Mouse (Mus musculus): ENCODE results near the gene Uqcc2. TPM values are rescaled to one million over a fixed set of nuclear protein-coding genes. Genes with fewer than 3 reads are reported as not detected.
A peak's percentile ranks its signal among the peaks of the same experiment; 100 is the strongest.

Gene Uqcc2
- polyA plus RNA-seq, 1 experiment from 2014 or later: 353 TPM

DNA sequence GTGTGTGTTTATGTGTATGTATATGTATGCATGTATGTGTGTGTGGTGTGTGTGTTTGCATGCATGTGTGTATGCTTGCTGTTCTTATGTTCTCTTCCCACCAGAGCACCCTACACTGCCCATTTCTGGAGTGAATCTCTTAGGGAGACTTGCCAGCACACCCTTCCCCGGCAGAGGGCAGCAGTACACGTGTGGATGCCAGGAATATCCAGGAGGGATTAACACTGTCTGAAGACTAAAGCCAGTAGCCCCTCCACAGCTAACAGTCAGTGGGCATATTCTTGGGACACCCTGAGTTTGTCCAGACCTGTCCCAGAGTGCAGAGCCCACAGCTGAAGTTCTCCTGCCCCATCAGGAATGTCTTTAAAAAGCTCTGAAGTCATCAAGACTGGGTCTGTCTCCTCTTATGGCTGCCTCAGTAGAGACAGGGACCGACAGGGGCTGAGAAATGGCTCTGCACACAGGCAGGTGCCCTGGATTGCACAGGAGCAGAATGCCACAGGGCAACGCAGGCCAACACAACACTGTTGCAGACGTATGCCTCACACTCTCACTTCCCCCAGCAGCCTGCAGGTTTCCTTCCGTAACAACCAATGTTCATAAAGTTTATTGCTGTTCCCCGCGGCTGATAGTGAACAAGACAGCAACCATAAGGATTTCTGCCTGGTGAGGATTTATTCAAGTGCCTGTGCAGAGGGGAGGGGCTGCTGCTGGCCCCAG lies 31.5 kb upstream of the Uqcc2 start:
- no peak overlapping the region for H3K9ac ChIP-seq (replicated peaks; ENCODE audit: low read length)
- no peak overlapping the region for H3K4me2 ChIP-seq (ENCODE audit: low read length)
- ATAC-seq (ENCODE audit: low FRiP score, low TSS enrichment): no peak
- H3K27ac ChIP-seq (replicated peaks; ENCODE audit: low read depth, low read length): no peak overlapping the region
- no peaks in the 10 kb centered on the region for H3K36me3 ChIP-seq (ENCODE audit: control insufficient read depth, insufficient read depth, low read length)
- H3K27me3 ChIP-seq (ENCODE audit: control insufficient read depth, insufficient read depth, low read length): no peaks in the 10 kb centered on the region
- H3K9me3 ChIP-seq (ENCODE audit: control insufficient read depth, low read length): no peaks in the 10 kb centered on the region
- no peak overlapping the region for H3K4me3 ChIP-seq (replicated peaks; ENCODE audit: low read depth, low read length)
- DNase-seq: peak; percentile 85
- WGBS: 72% methylated on average over 8 of the region's 8 CpGs
- no peaks in the 10 kb centered on the region for H3K4me1 ChIP-seq (ENCODE audit: control insufficient read depth, insufficient read depth, low read length)

GRCm38 (mm10) chr17:27160905-27161304 lies 27.2 kb upstream of the Uqcc2 start:
- H3K36me3 ChIP-seq (ENCODE audit: control insufficient read depth, insufficient read depth, low read length): no peaks in the 10 kb centered on the region
- no peaks in the 10 kb centered on the region for H3K9me3 ChIP-seq (ENCODE audit: control insufficient read depth, low read length)
- no peak overlapping the region for H3K9ac ChIP-seq (replicated peaks; ENCODE audit: low read length)
- WGBS: 86% methylated on average over 4 of the region's 4 CpGs
- H3K4me3 ChIP-seq (replicated peaks; ENCODE audit: low read depth, low read length): no peak overlapping the region
- no peak for ATAC-seq (ENCODE audit: low FRiP score, low TSS enrichment)
- no peak overlapping the region for H3K27ac ChIP-seq (replicated peaks; ENCODE audit: low read depth, low read length)
- H3K27me3 ChIP-seq (ENCODE audit: control insufficient read depth, insufficient read depth, low read length): no peaks in the 10 kb centered on the region
- DNase-seq: no peak
- H3K4me1 ChIP-seq (ENCODE audit: control insufficient read depth, insufficient read depth, low read length): no peaks in the 10 kb centered on the region
- no peak overlapping the region for H3K4me2 ChIP-seq (ENCODE audit: low read length)

DNA sequence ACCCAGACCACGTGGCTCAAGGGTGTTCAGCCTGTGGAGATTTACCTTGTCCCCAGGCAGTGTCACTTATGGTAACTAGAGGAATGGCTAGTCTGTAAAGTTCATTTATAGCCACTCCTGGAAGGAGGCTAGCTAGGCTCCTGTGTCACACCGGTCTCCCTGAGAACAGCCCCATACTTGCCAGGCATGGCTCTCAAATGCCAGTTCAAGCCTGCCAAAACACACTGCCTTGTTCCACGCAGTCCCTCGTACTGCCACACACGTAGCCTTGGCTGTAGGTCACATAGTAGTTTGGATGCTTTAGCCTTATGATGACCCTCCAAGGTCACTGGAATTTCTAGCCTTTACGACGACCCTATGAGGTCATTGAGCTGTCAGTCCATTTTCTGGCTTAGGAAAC lies 25.5 kb upstream of the Uqcc2 start:
- Histone ChIP-seq H3K27ac (replicated peaks; ENCODE audit: low read depth, low read length) (no peak overlapping the region), H3K36me3 (ENCODE audit: control insufficient read depth, insufficient read depth, low read length) (no peaks in the 10 kb centered on the region), H3K9me3 (ENCODE audit: control insufficient read depth, low read length) (no peaks in the 10 kb centered on the region), H3K4me3 (replicated peaks; ENCODE audit: low read depth, low read length) (no peak overlapping the region), H3K4me2 (ENCODE audit: low read length) (no peak overlapping the region), H3K27me3 (ENCODE audit: control insufficient read depth, insufficient read depth, low read length) (no peaks in the 10 kb centered on the region), H3K9ac (replicated peaks; ENCODE audit: low read length) (no peak overlapping the region), H3K4me1 (ENCODE audit: control insufficient read depth, insufficient read depth, low read length) (no peaks in the 10 kb centered on the region)
- DNase-seq (no peak), ATAC-seq (ENCODE audit: low FRiP score, low TSS enrichment) (no peak)
- 83% methylated on average over 7 of the region's 7 CpGs for WGBS

- Histone ChIP-seq H3K27me3 (ENCODE audit: control insufficient read depth, insufficient read depth, low read length) (no peaks in the 10 kb centered on the region), H3K27ac (replicated peaks; ENCODE audit: low read depth, low read length) (no peak overlapping the region), H3K4me2 (ENCODE audit: low read length) (no peak overlapping the region), H3K9me3 (ENCODE audit: control insufficient read depth, low read length) (no peaks in the 10 kb centered on the region), H3K9ac (replicated peaks; ENCODE audit: low read length) (no peak overlapping the region), H3K4me1 (ENCODE audit: control insufficient read depth, insufficient read depth, low read length) (peaks cover 3% of the 10 kb centered on the region; the same call in 1 of the 2 replicates), H3K36me3 (ENCODE audit: control insufficient read depth, insufficient read depth, low read length) (no peaks in the 10 kb centered on the region), H3K4me3 (replicated peaks; ENCODE audit: low read depth, low read length) (no peak overlapping the region)
- WGBS: 80% methylated on average over 6 of the region's 6 CpGs
- DNase-seq (no peak), ATAC-seq (ENCODE audit: low FRiP score, low TSS enrichment) (no peak)
Measured at GRCm38 (mm10) chr17:27158439-27158838, 24.7 kb upstream of the Uqcc2 start.

DNA sequence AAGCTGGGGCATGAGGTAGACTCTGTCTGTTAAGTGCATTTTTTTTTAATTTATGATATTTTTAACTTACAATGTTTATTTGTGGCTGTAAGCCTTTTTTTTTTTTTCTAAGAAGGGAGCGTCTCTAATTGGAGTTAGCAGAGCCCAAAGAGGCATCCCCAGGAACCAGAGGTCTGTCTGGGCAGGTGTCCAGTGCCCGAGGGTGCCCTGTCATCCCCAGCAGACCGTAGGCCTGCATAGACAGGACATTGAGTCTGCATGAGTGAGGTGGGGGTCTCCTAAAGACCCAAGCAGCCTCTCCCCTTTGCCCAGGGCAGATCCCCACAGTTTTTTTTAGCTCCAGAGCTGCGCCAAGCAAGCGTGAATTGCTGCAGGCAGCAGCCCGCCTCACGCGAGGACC lies 22.0 kb upstream of the Uqcc2 start:
- no peak overlapping the region for H3K4me3 ChIP-seq (replicated peaks; ENCODE audit: low read depth, low read length)
- no peaks in the 10 kb centered on the region for H3K9me3 ChIP-seq (ENCODE audit: control insufficient read depth, low read length)
- H3K27me3 ChIP-seq (ENCODE audit: control insufficient read depth, insufficient read depth, low read length): no peaks in the 10 kb centered on the region
- ATAC-seq (ENCODE audit: low FRiP score, low TSS enrichment) (no peak), DNase-seq (no peak)
- H3K4me2 ChIP-seq (ENCODE audit: low read length): no peak overlapping the region
- peaks cover 3% of the 10 kb centered on the region; the same call in 1 of the 2 replicates for H3K4me1 ChIP-seq (ENCODE audit: control insufficient read depth, insufficient read depth, low read length)
- H3K27ac ChIP-seq (replicated peaks; ENCODE audit: low read depth, low read length): no peak overlapping the region
- H3K9ac ChIP-seq (replicated peaks; ENCODE audit: low read length): no peak overlapping the region
- H3K36me3 ChIP-seq (ENCODE audit: control insufficient read depth, insufficient read depth, low read length): no peaks in the 10 kb centered on the region
- WGBS: 77% methylated on average over 8 of the region's 8 CpGs

- Histone ChIP-seq H3K4me3 (replicated peaks; ENCODE audit: low read depth, low read length) (no peak overlapping the region), H3K27me3 (ENCODE audit: control insufficient read depth, insufficient read depth, low read length) (no peaks in the 10 kb centered on the region), H3K9ac (replicated peaks; ENCODE audit: low read length) (no peak overlapping the region), H3K4me2 (ENCODE audit: low read length) (no peak overlapping the region), H3K4me1 (ENCODE audit: control insufficient read depth, insufficient read depth, low read length) (peaks cover 3% of the 10 kb centered on the region; the same call in 1 of the 2 replicates), H3K36me3 (ENCODE audit: control insufficient read depth, insufficient read depth, low read length) (no peaks in the 10 kb centered on the region), H3K9me3 (ENCODE audit: control insufficient read depth, low read length) (no peaks in the 10 kb centered on the region), H3K27ac (replicated peaks; ENCODE audit: low read depth, low read length) (no peak overlapping the region)
- DNase-seq (no peak), ATAC-seq (ENCODE audit: low FRiP score, low TSS enrichment) (no peak)
- WGBS: 77% methylated on average over 6 of the region's 6 CpGs
Measured at GRCm38 (mm10) chr17:27154881-27155280, 21.2 kb upstream of the Uqcc2 start.

DNA sequence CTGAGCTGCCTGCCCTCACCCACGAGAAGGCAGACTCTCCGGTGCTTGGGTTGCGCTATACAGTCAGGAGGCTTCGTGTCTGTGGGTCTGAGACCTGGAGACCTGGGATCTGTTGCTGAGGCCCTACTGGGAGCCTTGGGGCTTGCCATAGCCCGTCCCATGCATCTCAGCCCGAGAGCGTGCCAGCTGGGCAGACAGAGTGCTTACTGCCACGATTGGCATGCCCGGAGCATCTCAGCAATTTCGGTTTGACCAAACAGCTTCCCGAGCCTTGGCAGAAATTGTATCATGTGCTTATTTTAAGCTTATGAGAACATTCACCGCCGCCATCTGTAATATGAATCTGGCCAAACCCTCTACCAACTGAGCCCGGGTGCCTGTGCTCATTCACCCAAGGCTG lies 20.5 kb upstream of the Uqcc2 start:
- no peak overlapping the region for H3K4me2 ChIP-seq (ENCODE audit: low read length)
- no peak for ATAC-seq (ENCODE audit: low FRiP score, low TSS enrichment)
- H3K36me3 ChIP-seq (ENCODE audit: control insufficient read depth, insufficient read depth, low read length): no peaks in the 10 kb centered on the region
- H3K4me1 ChIP-seq (ENCODE audit: control insufficient read depth, insufficient read depth, low read length): peaks cover 5% of the 10 kb centered on the region
- WGBS: 89% methylated on average over 14 of the region's 14 CpGs
- H3K27ac ChIP-seq (replicated peaks; ENCODE audit: low read depth, low read length): 0 out of 2 replicates have a peak overlapping the region, but pooled peaks have one; percentile 9
- no peak for DNase-seq
- no peaks in the 10 kb centered on the region for H3K9me3 ChIP-seq (ENCODE audit: control insufficient read depth, low read length)
- H3K9ac ChIP-seq (replicated peaks; ENCODE audit: low read length): no peak overlapping the region
- no peak overlapping the region for H3K4me3 ChIP-seq (replicated peaks; ENCODE audit: low read depth, low read length)
- H3K27me3 ChIP-seq (ENCODE audit: control insufficient read depth, insufficient read depth, low read length): no peaks in the 10 kb centered on the region

GRCm38 (mm10) chr17:27153773-27154193 lies 20.1 kb upstream of the Uqcc2 start:
- no peak for ATAC-seq (ENCODE audit: low FRiP score, low TSS enrichment)
- H3K27ac ChIP-seq (replicated peaks; ENCODE audit: low read depth, low read length): 0 out of 2 replicates have a peak overlapping the region, but pooled peaks have one; percentile 9

More at GRCm38 (mm10) chr17:27153773-27154193, 20.1 kb upstream of the Uqcc2 start:
- H3K9ac ChIP-seq (replicated peaks; ENCODE audit: low read length): no peak overlapping the region
- no peak overlapping the region for H3K4me2 ChIP-seq (ENCODE audit: low read length)
- no peak overlapping the region for H3K4me3 ChIP-seq (replicated peaks; ENCODE audit: low read depth, low read length)
- no peak for DNase-seq
- 62% methylated on average over 9 of the region's 9 CpGs for WGBS
- peaks cover 9% of the 10 kb centered on the region for H3K4me1 ChIP-seq (ENCODE audit: control insufficient read depth, insufficient read depth, low read length)
- H3K9me3 ChIP-seq (ENCODE audit: control insufficient read depth, low read length): no peaks in the 10 kb centered on the region
- no peaks in the 10 kb centered on the region for H3K36me3 ChIP-seq (ENCODE audit: control insufficient read depth, insufficient read depth, low read length)
- H3K27me3 ChIP-seq (ENCODE audit: control insufficient read depth, insufficient read depth, low read length): no peaks in the 10 kb centered on the region

Measured in midbrain, embryonic 14.5 days (tissue).